Mouse (Mus musculus): ENCODE data around the gene Clrn3.

The Clrn3 gene

GRCm38 (mm10) chr7:135487423-135487822, 41.0 kb downstream of the Clrn3 start:
- DNase-seq (ENCODE audit: low read depth, low spot score): peak; percentile 64

- peak; percentile 16 for DNase-seq (ENCODE audit: low read depth, low spot score)
These were observed 41.6 kb downstream of the Clrn3 start for GRCm38 (mm10) chr7:135486645-135487382.

- DNase-seq (ENCODE audit: low read depth, low spot score): peak; percentile 73
These were observed 42.6 kb downstream of the Clrn3 start for GRCm38 (mm10) chr7:135485796-135486410.

DNA sequence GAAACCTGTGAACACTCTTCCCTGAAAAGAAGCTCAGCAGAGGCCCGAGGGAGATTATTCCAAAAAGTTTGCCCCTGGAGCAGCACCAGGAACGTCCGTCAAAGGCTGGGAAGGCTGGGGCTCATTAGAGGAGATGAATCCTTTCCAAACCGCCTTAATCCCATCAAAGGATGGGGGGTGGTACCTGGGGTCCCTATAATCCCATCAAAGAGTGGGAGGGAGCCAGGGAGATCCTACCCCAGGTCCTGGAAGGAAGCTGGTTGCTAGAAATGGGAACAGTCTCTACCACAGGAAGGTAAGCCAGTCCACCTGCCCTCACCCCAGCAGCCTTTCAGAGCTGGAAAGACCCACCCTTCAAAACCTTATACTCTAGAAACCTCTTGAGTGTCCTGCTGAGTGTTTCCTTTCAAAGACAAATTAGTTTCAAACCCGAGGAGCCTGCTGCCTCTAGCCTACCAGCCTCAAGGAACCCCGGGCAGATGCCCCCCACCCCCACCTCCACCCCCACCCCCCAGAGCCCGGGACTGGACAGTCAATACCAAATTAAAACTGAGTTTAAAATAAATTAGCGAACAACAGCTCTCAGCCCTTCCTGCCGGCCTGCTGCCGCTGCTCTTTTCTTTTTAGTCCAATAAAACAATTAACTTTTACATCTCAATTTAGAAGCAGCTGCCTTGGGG, 43.2 kb downstream of the Clrn3 start:
- peak; percentile 66 for DNase-seq (ENCODE audit: low read depth, low spot score)

GRCm38 (mm10) chr7:135484341-135484740, 44.1 kb downstream of the Clrn3 start:
- DNase-seq (ENCODE audit: low read depth, low spot score): no peak

- DNase-seq (ENCODE audit: low read depth, low spot score): no peak
These were observed 44.7 kb downstream of the Clrn3 start for GRCm38 (mm10) chr7:135483751-135484150.

- DNase-seq (ENCODE audit: low read depth, low spot score): no peak
These were observed 47.3 kb downstream of the Clrn3 start for GRCm38 (mm10) chr7:135481150-135481549.

GRCm38 (mm10) chr7:135479912-135480311, 48.5 kb downstream of the Clrn3 start:
- DNase-seq (ENCODE audit: low read depth, low spot score): no peak

DNA sequence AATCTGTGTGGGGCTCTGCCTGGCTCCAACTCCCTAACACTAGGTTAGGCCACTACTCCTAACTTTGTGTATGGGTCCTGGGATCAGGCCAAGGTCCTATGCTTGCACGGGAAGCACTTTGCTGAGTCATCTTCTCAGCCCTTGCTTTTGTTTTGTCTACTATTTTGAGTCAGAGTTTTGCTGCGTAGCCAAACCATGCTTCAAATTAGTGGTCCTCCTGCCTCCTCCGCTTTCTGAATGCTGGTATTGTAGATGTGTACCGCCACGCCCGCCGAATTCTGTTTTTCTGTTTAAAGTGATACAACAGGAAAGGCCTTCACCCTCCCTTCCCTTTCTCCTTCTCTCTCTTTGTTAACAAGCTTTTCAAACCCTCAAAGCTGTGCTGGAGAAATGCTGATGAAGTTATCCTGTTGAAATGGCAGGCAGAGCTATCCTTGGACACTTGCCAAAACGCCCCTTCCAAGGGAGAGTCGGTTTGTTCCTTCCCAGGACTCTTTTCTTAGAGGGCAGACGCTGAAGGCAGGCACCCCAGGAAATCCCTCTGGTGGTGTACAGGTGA, 49.1 kb downstream of the Clrn3 start:
- peak; percentile 89 for DNase-seq (ENCODE audit: low read depth, low spot score)

DNA sequence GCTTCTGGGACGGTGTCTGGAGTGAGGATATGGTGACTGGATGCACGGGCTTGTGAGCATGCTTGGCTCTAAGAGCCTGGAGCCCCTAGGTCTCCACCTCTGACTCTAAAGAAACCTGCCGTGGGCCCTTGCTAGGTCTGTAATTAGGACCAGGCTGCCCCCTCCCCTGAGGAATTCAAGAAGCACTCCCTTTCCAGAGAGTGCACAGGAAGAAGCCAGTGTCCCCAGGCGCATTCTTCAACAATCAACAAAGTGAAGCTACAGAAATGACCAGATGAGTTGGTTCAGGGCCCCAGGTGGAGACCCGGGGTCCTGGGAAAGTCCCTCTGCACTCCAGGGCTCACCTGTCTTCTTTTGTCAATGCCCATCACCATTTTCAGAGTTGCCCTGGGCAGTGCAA, 51.2 kb downstream of the Clrn3 start:
- DNase-seq (ENCODE audit: low read depth, low spot score): no peak

DNA sequence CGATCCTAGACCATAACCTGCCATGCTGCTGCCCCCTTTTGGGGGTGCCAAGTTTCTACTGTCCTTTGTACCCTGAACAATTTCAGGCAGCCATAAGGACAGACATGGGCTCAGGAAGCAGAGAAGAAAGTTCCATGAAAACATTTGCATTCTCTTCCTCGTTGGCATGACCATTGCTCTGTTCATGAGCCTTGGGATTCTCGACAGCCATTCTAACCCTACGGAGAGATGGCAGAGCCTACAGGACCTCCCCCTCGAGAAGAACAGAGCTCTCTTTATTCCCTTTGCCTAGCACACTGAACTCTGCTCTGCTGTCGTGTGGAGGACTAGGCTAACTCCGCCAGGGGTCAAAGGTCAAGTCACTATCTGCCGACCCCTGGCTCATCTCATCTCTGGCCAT, 52.5 kb downstream of the Clrn3 start:
- no peak for DNase-seq (ENCODE audit: low read depth, low spot score)

- no peak for DNase-seq (ENCODE audit: low read depth, low spot score)
These were observed 58.1 kb downstream of the Clrn3 start for GRCm38 (mm10) chr7:135470319-135470718.

GRCm38 (mm10) chr7:135468631-135469030, 59.8 kb downstream of the Clrn3 start:
- no peak for DNase-seq (ENCODE audit: low read depth, low spot score)

GRCm38 (mm10) chr7:135465293-135465692, 63.2 kb downstream of the Clrn3 start:
- DNase-seq (ENCODE audit: low read depth, low spot score): no peak

GRCm38 (mm10) chr7:135464689-135465259, 63.7 kb downstream of the Clrn3 start:
- peak; percentile 37 for DNase-seq (ENCODE audit: low read depth, low spot score)

Data from ES-CJ7 (cell line).